Mouse (Mus musculus) thymus, adult 2 months (tissue): ENCODE results near the gene Higd1c.

Experiments used
- CTCF ChIP-seq: fragments of 200-500 bp; IDR thresholded peaks from 2 replicates; pipeline ENCODE4 v1.5.1; 2012; ENCODE audit warnings: mild to moderate bottlenecking, control low read depth, low read length, moderate library complexity, borderline replicate concordance; ENCODE audit not compliant: control insufficient read depth, poor library complexity, insufficient read depth; ENCODE audit errors: extremely low read depth
- POLR2A ChIP-seq: fragments of 200-500 bp; IDR thresholded peaks from 2 replicates; pipeline ENCODE4 v1.6.1; 2012; ENCODE audit warnings: mild to moderate bottlenecking, low read length, control low read depth, moderate library complexity; ENCODE audit not compliant: control insufficient read depth, poor library complexity, insufficient read depth; ENCODE audit errors: extremely low read depth

DNA sequence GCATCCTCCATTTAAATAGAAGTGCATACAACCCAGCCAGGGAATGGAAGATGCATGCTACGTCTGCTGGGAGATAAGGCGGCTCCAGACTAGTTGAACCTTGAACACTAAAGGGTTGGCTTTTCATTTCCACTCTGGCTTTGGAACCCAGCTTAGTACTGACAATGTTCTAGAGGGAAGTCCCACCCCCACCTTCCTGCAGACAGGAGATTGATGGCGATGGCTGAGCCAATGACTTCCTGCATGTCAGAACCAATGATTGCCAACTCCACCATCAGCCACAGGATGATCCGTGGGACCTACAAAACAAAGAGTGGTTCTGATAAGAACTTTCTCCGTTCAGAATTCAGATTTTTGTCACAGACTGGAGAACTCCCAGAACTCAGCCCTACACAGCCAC is 41.7 kb downstream of the Higd1c start:
- no peak for TF ChIP-seq CTCF
- no peak for TF ChIP-seq POLR2A
